Mouse (Mus musculus) MEL (cell line): ENCODE measurements around the gene Enox1. TPM values are rescaled to one million over a fixed set of nuclear protein-coding genes. Genes with fewer than 3 reads are reported as not detected.

Source experiments
- DNase-seq: peaks from one replicate; pipeline ENCODE4 v3.0.0; 2011; ENCODE audit warnings: low read depth, low spot score
- H3K27ac ChIP-seq: 2 replicates; pipeline ENCODE4 v1.5.1; 2012; ENCODE audit warnings: low read depth, mild to moderate bottlenecking, control low read depth, low read length, moderate library complexity; ENCODE audit not compliant: control insufficient read depth
- H3K27me3 ChIP-seq, 2 experiments: fragments of 150-350 bp in 1 of 2; sonication (generic) in 1 of 2; 2 replicates each; pipeline ENCODE4 v1.6.1; 2012; ENCODE audit warnings: low read length in 2 of 2, mild to moderate bottlenecking in 2 of 2, improper control_type of control experiment in 1 of 2, moderate library complexity in 1 of 2; ENCODE audit not compliant: insufficient read depth in 2 of 2, control insufficient read depth in 1 of 2
- H3K36me3 ChIP-seq, 2 experiments: 2 replicates each; pipeline ENCODE4 v1.6.1; 2012 to 2014; ENCODE audit warnings: low read length in 2 of 2, improper control_type of control experiment in 1 of 2, inconsistent platforms in 1 of 2, mild to moderate bottlenecking in 1 of 2; ENCODE audit not compliant: insufficient read depth in 2 of 2, control insufficient read depth in 1 of 2
- H3K4me1 ChIP-seq, 2 experiments: fragments of 150-350 bp in 1 of 2; sonication (generic) in 1 of 2; 2 replicates each; pipeline ENCODE4 v1.6.1; 2012; ENCODE audit warnings: low read length in 2 of 2, improper control_type of control experiment in 1 of 2, mild to moderate bottlenecking in 1 of 2; ENCODE audit not compliant: insufficient read depth in 2 of 2, control insufficient read depth in 1 of 2
- H3K4me3 ChIP-seq, 2 experiments: fragments of 150-350 bp in 1 of 2; sonication (generic) in 1 of 2; 2 replicates each; pipeline ENCODE4 v1.5.1; 2012; ENCODE audit warnings: low read depth in 2 of 2, low read length in 2 of 2, mild to moderate bottlenecking in 2 of 2, moderate library complexity in 2 of 2, control low read depth in 1 of 2, improper control_type of control experiment in 1 of 2; ENCODE audit not compliant: control insufficient read depth in 1 of 2, insufficient read depth in 1 of 2
- H3K79me2 ChIP-seq: 2 replicates; pipeline ENCODE4 v1.6.1; 2012; ENCODE audit warnings: mild to moderate bottlenecking, low read length, moderate library complexity; ENCODE audit not compliant: control insufficient read depth, poor library complexity, insufficient read depth
- H3K9ac ChIP-seq: 2 replicates; pipeline ENCODE4 v1.6.1; 2012; ENCODE audit warnings: low read depth, mild to moderate bottlenecking, control low read depth, low read length, moderate library complexity; ENCODE audit not compliant: control insufficient read depth, poor library complexity, severe bottlenecking
- H3K9me3 ChIP-seq: fragments of 150-350 bp; sonication (generic); replicated peaks from 2 replicates; pipeline ENCODE4 v1.6.1; 2012; ENCODE audit warnings: mild to moderate bottlenecking, low read length, improper control_type of control experiment, moderate library complexity; ENCODE audit not compliant: insufficient read depth
- EP300 ChIP-seq, 2 experiments: IDR thresholded peaks; 2 replicates each; pipeline ENCODE4 v1.6.1; 2011; ENCODE audit warnings: improper control_type of control experiment in 2 of 2, low read length in 2 of 2, low read depth in 1 of 2, mild to moderate bottlenecking in 1 of 2
- GABPA ChIP-seq: IDR thresholded peaks from 2 replicates; pipeline ENCODE4 v1.6.1; 2012; ENCODE audit warnings: low read depth, mild to moderate bottlenecking, inconsistent platforms, low read length, improper control_type of control experiment, moderate library complexity
- GATA1 ChIP-seq: IDR thresholded peaks from 2 replicates; pipeline ENCODE4 v1.6.1; 2011; ENCODE audit warnings: low read depth, low read length, improper control_type of control experiment
- HCFC1 ChIP-seq: IDR thresholded peaks from 2 replicates; pipeline ENCODE4 v1.6.1; 2012; ENCODE audit warnings: low read depth, mild to moderate bottlenecking, inconsistent platforms, low read length, improper control_type of control experiment, moderate library complexity
- KAT2A ChIP-seq: conservative IDR thresholded peaks from 2 replicates; pipeline ENCODE4 v1.6.1; 2012; ENCODE audit warnings: low read depth, low read length, improper control_type of control experiment, inconsistent platforms
- MXI1 ChIP-seq: IDR thresholded peaks from 2 replicates; pipeline ENCODE4 v1.6.1; 2011; ENCODE audit warnings: mild to moderate bottlenecking, low read depth, low read length, improper control_type of control experiment
- MYB ChIP-seq: IDR thresholded peaks from 2 replicates; pipeline ENCODE4 v1.6.1; 2011; ENCODE audit warnings: mild to moderate bottlenecking, low read depth, low read length, improper control_type of control experiment
- NELFE ChIP-seq: IDR thresholded peaks from 2 replicates; pipeline ENCODE4 v1.6.1; 2011; ENCODE audit warnings: low read depth, low read length, improper control_type of control experiment
- NRF1 ChIP-seq: IDR thresholded peaks from 2 replicates; pipeline ENCODE4 v1.6.1; 2014; ENCODE audit warnings: low read depth, mild to moderate bottlenecking, inconsistent platforms, low read length, improper control_type of control experiment, moderate library complexity; ENCODE audit not compliant: poor library complexity, insufficient read depth, severe bottlenecking
- POLR2A ChIP-seq, 2 experiments: IDR thresholded peaks; 2 replicates each; pipeline ENCODE4 v1.6.1; 2011 to 2012; ENCODE audit warnings: low read length in 2 of 2, mild to moderate bottlenecking in 2 of 2, control low read depth in 1 of 2, improper control_type of control experiment in 1 of 2, low read depth in 1 of 2, moderate library complexity in 1 of 2; ENCODE audit not compliant: control insufficient read depth in 1 of 2, insufficient read depth in 1 of 2, poor library complexity in 1 of 2
- POLR2AphosphoS5 ChIP-seq: IDR thresholded peaks from 2 replicates; pipeline ENCODE4 v1.6.1; 2012; ENCODE audit warnings: low read depth, borderline replicate concordance, mild to moderate bottlenecking, inconsistent platforms, low read length, moderate library complexity, mixed read lengths
- RCOR1 ChIP-seq: IDR thresholded peaks from 2 replicates; pipeline ENCODE4 v1.6.1; 2012; ENCODE audit warnings: low read depth, mild to moderate bottlenecking, inconsistent platforms, low read length, improper control_type of control experiment
- SIN3A ChIP-seq: IDR thresholded peaks from 2 replicates; pipeline ENCODE4 v1.6.1; 2012; ENCODE audit warnings: low read length, improper control_type of control experiment, inconsistent platforms
- TBP ChIP-seq: IDR thresholded peaks from 2 replicates; pipeline ENCODE4 v1.8.0; 2011; ENCODE audit warnings: low read depth, low read length, improper control_type of control experiment
- TCF12 ChIP-seq: IDR thresholded peaks from 2 replicates; pipeline ENCODE4 v1.6.1; 2014; ENCODE audit warnings: low read depth, mild to moderate bottlenecking, inconsistent platforms, low read length, improper control_type of control experiment, moderate library complexity
- UBTF ChIP-seq: IDR thresholded peaks from 2 replicates; pipeline ENCODE4 v1.6.1; 2012; ENCODE audit warnings: low read depth, mild to moderate bottlenecking, inconsistent platforms, low read length, improper control_type of control experiment, moderate library complexity, borderline replicate concordance; ENCODE audit not compliant: insufficient read depth
- USF1 ChIP-seq: IDR thresholded peaks from 2 replicates; pipeline ENCODE4 v1.6.1; 2014; ENCODE audit warnings: low read depth, mild to moderate bottlenecking, inconsistent platforms, low read length, improper control_type of control experiment, moderate library complexity
- ZC3H11A ChIP-seq: IDR thresholded peaks from 2 replicates; pipeline ENCODE4 v1.6.1; 2012; ENCODE audit warnings: low read depth, mild to moderate bottlenecking, inconsistent platforms, low read length, improper control_type of control experiment
- ZKSCAN1 ChIP-seq: IDR thresholded peaks from 2 replicates; pipeline ENCODE4 v1.6.1; 2012; ENCODE audit warnings: low read depth, mild to moderate bottlenecking, inconsistent platforms, low read length, improper control_type of control experiment, moderate library complexity
- ZMIZ1 ChIP-seq: IDR thresholded peaks from 2 replicates; pipeline ENCODE4 v1.6.1; 2012; ENCODE audit warnings: low read depth, mild to moderate bottlenecking, inconsistent platforms, low read length, improper control_type of control experiment, moderate library complexity
- ZNF384 ChIP-seq: IDR thresholded peaks from 2 replicates; pipeline ENCODE4 v1.6.1; 2012; ENCODE audit warnings: low read depth, mild to moderate bottlenecking, inconsistent platforms, low read length, improper control_type of control experiment
- polyA plus RNA-seq, 2 experiments: library from polyadenylated mRNA; stranded (reverse) in 1 of 2; unstranded in 1 of 2; fragments of >175 nt in 1 of 2; fragments of >200 nt in 1 of 2; gene quantifications; 2 replicates each; pipeline versions ENCODE4 v1.2.1 to v1.2.4; 2012; ENCODE audit warnings: low replicate concordance in 2 of 2, low read depth in 1 of 2; ENCODE audit not compliant: insufficient read length in 2 of 2, insufficient read depth in 1 of 2, missing spikeins in 1 of 2
- total RNA-seq: library from RNA; depleted of rRNA; stranded (reverse); fragments of 300-350 nt; gene quantifications from 2 replicates; pipeline ENCODE4 v1.2.3, GENCODE M21; 2012

Enox1 gene
- total and polyA plus RNA-seq, 3 experiments: not detected

DNA sequence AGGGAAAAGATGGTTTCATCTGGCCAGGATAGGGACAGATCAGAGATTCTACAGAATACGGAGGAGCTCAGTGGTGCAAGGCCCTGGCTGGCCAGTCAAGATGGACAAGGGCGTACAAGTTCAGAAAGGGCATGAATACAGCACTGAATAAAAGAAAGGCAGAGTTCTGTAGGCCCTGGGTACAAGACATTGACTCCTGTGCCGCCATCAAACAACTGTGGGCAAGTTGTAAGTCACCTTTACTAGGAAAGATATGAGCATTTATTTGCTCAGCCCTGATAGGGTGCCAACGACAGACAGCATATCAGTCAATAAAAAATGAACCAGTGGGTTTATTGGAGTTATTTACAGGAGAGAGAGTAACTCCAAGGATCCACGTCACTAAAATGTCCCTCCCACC lies 373.1 kb downstream of the Enox1 start:
- Histone ChIP-seq H3K9ac (no peak overlapping the region), H3K4me1 (no peaks in the 10 kb centered on the region), H3K9me3 (no peaks in the 10 kb centered on the region), H3K27ac (no peak overlapping the region), H3K36me3 (no peaks in the 10 kb centered on the region), H3K79me2 (no peaks in the 10 kb centered on the region), H3K4me3 (no peak overlapping the region), H3K27me3 (no peaks in the 10 kb centered on the region)
- no peak for DNase-seq
- TF ChIP-seq POLR2AphosphoS5 (no peak), UBTF (no peak), TBP (no peak), NELFE (no peak)

DNA sequence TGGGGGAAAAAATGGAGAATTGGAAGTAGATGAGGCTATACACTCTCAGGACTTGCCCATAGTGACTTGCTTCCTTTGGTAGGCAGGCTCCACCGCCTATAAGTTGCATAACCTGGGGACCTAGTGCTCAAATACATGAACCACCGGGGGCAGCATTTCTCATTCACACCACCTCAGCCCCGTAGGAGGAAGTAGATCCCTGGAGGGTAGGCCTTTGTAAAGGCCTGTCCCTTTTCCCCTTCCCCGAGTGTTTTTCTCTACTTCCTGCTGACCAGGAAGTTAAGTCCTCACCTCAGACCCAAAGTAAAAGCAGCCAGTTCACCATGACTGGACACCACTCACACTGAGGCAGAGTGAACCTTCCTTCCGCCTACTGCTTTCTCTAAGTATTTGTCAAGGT lies 377.1 kb downstream of the Enox1 start:
- H3K4me3 ChIP-seq: no peak overlapping the region
- no peak overlapping the region for H3K9ac ChIP-seq
- no peak overlapping the region for H3K27ac ChIP-seq
- no peak for DNase-seq
- H3K27me3 ChIP-seq: no peaks in the 10 kb centered on the region
- no peaks in the 10 kb centered on the region for H3K4me1 ChIP-seq
- no peaks in the 10 kb centered on the region for H3K79me2 ChIP-seq
- H3K9me3 ChIP-seq: no peaks in the 10 kb centered on the region
- TF ChIP-seq POLR2A (IDR thresholded peaks at IDR 0.05; ENCODE audit: control insufficient read depth in 1 of 2, insufficient read depth in 1 of 2, low read depth in 1 of 2, low read length in 2 of 2, poor library complexity in 1 of 2) (no peak), HCFC1 (no peak), MYB (no peak), GABPA (no peak), NRF1 (no peak), UBTF (no peak), ZMIZ1 (no peak), MXI1 (no peak), ZNF384 (no peak), POLR2AphosphoS5 (no peak), NELFE (no peak), USF1 (no peak), SIN3A (no peak), ZC3H11A (no peak), RCOR1 (no peak), ZKSCAN1 (no peak), EP300 (IDR thresholded peaks at IDR 0.05; ENCODE audit: low read depth in 1 of 2, low read length in 2 of 2) (no peak), KAT2A (no peak), GATA1 (no peak), TCF12 (no peak)
- H3K36me3 ChIP-seq: no peaks in the 10 kb centered on the region
